Mouse (Mus musculus) CD4-positive helper T cell, adult 2 months (primary cell): ENCODE data around the gene Slc38a8.

Experiments
- DNase-seq: peaks from one replicate; pipeline ENCODE4 v3.0.0-alpha.2; 2012; ENCODE audit warnings: low read depth, missing footprints, low spot score

The Slc38a8 gene

GRCm38 (mm10) chr8:119501598-119501997 is at the start of gene Slc38a8:
TSS of gene Slc38a8 (minus strand) at chr8:119501698.
- DNase-seq = no peak

- DNase-seq = no peak
These were observed 47.1 kb upstream of the Slc38a8 start for GRCm38 (mm10) chr8:119548560-119549113.

GRCm38 (mm10) chr8:119547019-119547691 is 45.7 kb upstream of the Slc38a8 start:
- DNase-seq = peak; percentile 42

GRCm38 (mm10) chr8:119545791-119546190 is 44.3 kb upstream of the Slc38a8 start:
- DNase-seq = peak; percentile 59

- DNase-seq = peak; percentile 66
These were observed 43.7 kb upstream of the Slc38a8 start for GRCm38 (mm10) chr8:119545180-119545579.

- DNase-seq = no peak
These were observed 43.1 kb upstream of the Slc38a8 start for GRCm38 (mm10) chr8:119544606-119545005.

- no peak for DNase-seq
These were observed 30.5 kb upstream of the Slc38a8 start for GRCm38 (mm10) chr8:119531973-119532372.

GRCm38 (mm10) chr8:119531397-119531796 is 29.9 kb upstream of the Slc38a8 start:
- DNase-seq = no peak

- DNase-seq = no peak
These were observed 29.4 kb upstream of the Slc38a8 start for GRCm38 (mm10) chr8:119530937-119531336.

GRCm38 (mm10) chr8:119528762-119529161 is 27.3 kb upstream of the Slc38a8 start:
- DNase-seq = no peak

- no peak for DNase-seq
These were observed 18.6 kb upstream of the Slc38a8 start for GRCm38 (mm10) chr8:119520102-119520501.

- DNase-seq = no peak
These were observed 15.2 kb upstream of the Slc38a8 start for GRCm38 (mm10) chr8:119516674-119517073.

GRCm38 (mm10) chr8:119515767-119516166 is 14.3 kb upstream of the Slc38a8 start:
- DNase-seq = no peak

- DNase-seq = no peak
These were observed 13.4 kb upstream of the Slc38a8 start for GRCm38 (mm10) chr8:119514940-119515339.

- DNase-seq = no peak
These were observed 11.9 kb upstream of the Slc38a8 start for GRCm38 (mm10) chr8:119513405-119513804.

- DNase-seq = no peak
These were observed 10.2 kb upstream of the Slc38a8 start for GRCm38 (mm10) chr8:119511722-119512121.

- no peak for DNase-seq
These were observed 9.0 kb upstream of the Slc38a8 start for GRCm38 (mm10) chr8:119510471-119510870.

GRCm38 (mm10) chr8:119506106-119506505 is 4.6 kb upstream of the Slc38a8 start:
- DNase-seq = no peak

GRCm38 (mm10) chr8:119505488-119505887 is 4.0 kb upstream of the Slc38a8 start:
- DNase-seq = peak; percentile 44

- no peak for DNase-seq
These were observed 1.8 kb upstream of the Slc38a8 start for GRCm38 (mm10) chr8:119503191-119503767.

- no peak for DNase-seq
These were observed 613 bp upstream of the Slc38a8 start for GRCm38 (mm10) chr8:119502111-119502510.

- DNase-seq = no peak
These were observed 1.7 kb downstream of the Slc38a8 start for GRCm38 (mm10) chr8:119499836-119500235.

GRCm38 (mm10) chr8:119496848-119497247 is 4.7 kb downstream of the Slc38a8 start:
- DNase-seq = peak; percentile 57
